Mouse (Mus musculus) lung, postnatal 0 days (tissue): Measurements from ENCODE around the gene Mast4.

Experiments
- CTCF ChIP-seq: IDR thresholded peaks from 2 replicates; pipeline ENCODE4 v1.5.1; 2016; ENCODE audit warnings: antibody characterized with exemption, mild to moderate bottlenecking
- EP300 ChIP-seq: IDR thresholded peaks from 2 replicates; pipeline ENCODE4 v1.6.1; 2016; ENCODE audit warnings: antibody characterized with exemption, mild to moderate bottlenecking, control low read depth

GRCm38 (mm10) chr13:103056451-103056850 lies 277.8 kb downstream of the Mast4 start:
- TF ChIP-seq EP300 (no peak), CTCF (no peak)
